24 mouse cellular contexts compared by ENCODE assay signal in the genomic region with DNA sequence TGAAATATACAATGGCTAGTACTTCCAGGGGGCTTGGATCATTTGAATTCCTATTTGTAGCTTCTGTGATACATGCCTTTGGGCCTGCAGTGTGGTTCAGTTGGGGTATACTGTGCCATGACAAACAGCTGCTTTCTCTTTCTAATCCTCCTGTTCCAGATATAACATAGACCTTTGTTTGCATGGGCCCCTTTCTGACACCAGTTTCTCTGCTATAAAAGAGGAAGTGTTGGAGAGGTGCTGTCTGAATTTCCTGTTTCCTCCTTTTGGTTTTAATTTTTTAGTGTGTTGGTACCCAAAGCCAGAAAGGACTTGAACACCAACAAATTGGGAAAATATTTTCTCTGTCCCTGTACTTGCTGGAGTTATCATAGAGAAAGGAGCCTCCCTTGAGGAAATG.
DNase-seq lines count a peak whose midpoint lies in the region; ATAC-seq lines count a peak whose summit lies in the region.
"Had no signal": no experiment of that assay in that cellular context is flagged by ENCODE, and none has a peak within 500 bp of the region (broad histone marks: within the 10 kb centered on the region; RNA-seq: fewer than 3 reads in every experiment).

No protein-coding gene starts in this region.

- H3K27ac ChIP-seq in hindbrain, embryonic 16.5 days (ENCODE audit: low read depth, low read length), result no peak overlapping the region
- H3K27ac ChIP-seq: embryonic facial prominence, embryonic 12.5 days; gastrocnemius, adult 2 months; heart, embryonic 10.5 days; hindbrain, embryonic 13.5 days; intestine, embryonic 15.5 days had no signal

- H3K9ac ChIP-seq in hindbrain, embryonic 16.5 days (ENCODE audit: low read depth, low read length), result no peak overlapping the region
- H3K9ac ChIP-seq: embryonic facial prominence, embryonic 12.5 days; hindbrain, embryonic 13.5 days; intestine, embryonic 15.5 days had no signal

- H3K36me3 ChIP-seq in hindbrain, embryonic 16.5 days (ENCODE audit: control insufficient read depth, insufficient read depth, low read length), result no peaks in the 10 kb centered on the region
- H3K36me3 ChIP-seq: embryonic facial prominence, embryonic 12.5 days; G1E; heart, embryonic 10.5 days; hindbrain, embryonic 13.5 days; intestine, embryonic 15.5 days had no signal

- intact Hi-C loops in gastrocnemius, postnatal 36 days (cut with DNase I), result no loop called here

- no peak overlapping the region for H3K4me3 ChIP-seq in hindbrain, embryonic 16.5 days (ENCODE audit: low read length)
- H3K4me3 ChIP-seq: embryonic facial prominence, embryonic 12.5 days; gastrocnemius, adult 2 months; heart, embryonic 10.5 days; hindbrain, embryonic 13.5 days; intestine, embryonic 15.5 days had no signal

- ATAC-seq in megakaryocyte, adult 5-6 weeks (ENCODE audit: poor library complexity, severe bottlenecking), result peak; percentile 86
- ATAC-seq in hindbrain, embryonic 16.5 days, result no peak
- ATAC-seq: activated CD4-positive, CD25-positive, alpha-beta regulatory T cell, adult 4 months; forebrain, embryonic 16.5 days; intestine, embryonic 15.5 days; Patski had no signal

- no peaks in the 10 kb centered on the region for H3K27me3 ChIP-seq in hindbrain, embryonic 16.5 days (replicated peaks; ENCODE audit: control insufficient read depth, insufficient read depth, low read length)
- H3K27me3 ChIP-seq: embryonic facial prominence, embryonic 12.5 days; intestine, embryonic 15.5 days had no signal

- H3K4me1 ChIP-seq in hindbrain, embryonic 16.5 days (ENCODE audit: control insufficient read depth, insufficient read depth, low read depth, low read length), result no peaks in the 10 kb centered on the region
- H3K4me1 ChIP-seq: embryonic facial prominence, embryonic 12.5 days; heart, embryonic 10.5 days; hindbrain, embryonic 13.5 days; intestine, embryonic 15.5 days had no signal

- peak; percentile 27 to 28 for DNase-seq in spleen, postnatal 36 days (ENCODE audit: low spot score in 2 of 2)
- no peak for DNase-seq in spleen, postnatal 10 days (ENCODE audit: low spot score in 2 of 2)
- peak; percentile 7 for DNase-seq in c-Kit-positive CD71-negative TER-119-negative erythroid progenitor cells, embryonic 14.5 days (ENCODE audit: low read depth)
- DNase-seq in frontal cortex, postnatal 36 days (ENCODE audit: low spot score in 2 of 2), result no peak
- no peak for DNase-seq in gastrocnemius, postnatal 36 days
- no peak for DNase-seq in ovary, postnatal 14 days (ENCODE audit: low spot score)
- DNase-seq: adrenal gland, postnatal 14 days; cerebellum, adult 18-20 months; cerebellum, postnatal 10 days; gastrocnemius, adult 2 months; gastrocnemius, postnatal 25 days; heart, adult 18-20 months; heart, postnatal 10 days; heart, postnatal 4 days had no signal

- no peak overlapping the region for H3K4me2 ChIP-seq in hindbrain, embryonic 16.5 days (ENCODE audit: low read length)
- H3K4me2 ChIP-seq: embryonic facial prominence, embryonic 12.5 days; hindbrain, embryonic 13.5 days; intestine, embryonic 15.5 days had no signal

- H3K9me3 ChIP-seq in hindbrain, embryonic 16.5 days (ENCODE audit: control insufficient read depth, low read length), result no peaks in the 10 kb centered on the region
- H3K9me3 ChIP-seq: embryonic facial prominence, embryonic 12.5 days; G1E; heart, embryonic 10.5 days; hindbrain, embryonic 13.5 days; intestine, embryonic 15.5 days had no signal

Comparison
In these comparisons a context has a peak if more than half of its experiments do, and no peak if none do; other contexts are left out.
1. DNase-seq: peak in spleen, postnatal 36 days (2 of 2) and c-Kit-positive CD71-negative TER-119-negative erythroid progenitor cells, embryonic 14.5 days (single experiment); none in spleen, postnatal 10 days (0 of 2), frontal cortex, postnatal 36 days (0 of 2), gastrocnemius, postnatal 36 days (0 of 2) and ovary, postnatal 14 days (single experiment).